Mouse (Mus musculus) heart, embryonic 14.5 days (tissue): ENCODE data around the gene Gpcpd1. TPM values are rescaled to one million over a fixed set of nuclear protein-coding genes. Genes with fewer than 3 reads are reported as not detected.

Experiments
- ATAC-seq: fragments of 200-750 bp; cut with Nextera tagmentation; 2 replicates; pipeline ENCODE4 v1.8.0; 2017; ENCODE audit warnings: low read depth, moderate TSS enrichment; ENCODE audit not compliant: insufficient number of reproducible peaks, insufficient read depth, low FRiP score
- H3K27ac ChIP-seq, 2 experiments: fragments of 200-500 bp in 1 of 2; fragments of 300-500 bp in 1 of 2; sonication (generic) in 1 of 2; replicated peaks in 1 of 2; 2 replicates each; pipeline ENCODE4 v1.5.1; 2012 to 2014; ENCODE audit warnings: low read depth in 2 of 2, low read length in 2 of 2, control low read depth in 1 of 2, mild to moderate bottlenecking in 1 of 2, mixed read lengths in 1 of 2; ENCODE audit not compliant: control insufficient read depth in 1 of 2, insufficient read depth in 1 of 2
- H3K27me3 ChIP-seq: fragments of 300-500 bp; sonication (generic); 2 replicates; pipeline ENCODE4 v1.6.1; 2014; ENCODE audit warnings: mild to moderate bottlenecking, low read length, control low read depth; ENCODE audit not compliant: control insufficient read depth, insufficient read depth
- H3K36me3 ChIP-seq: fragments of 300-500 bp; sonication (generic); 2 replicates; pipeline ENCODE4 v1.6.1; 2014; ENCODE audit warnings: mild to moderate bottlenecking, control low read depth, low read length, mixed read lengths; ENCODE audit not compliant: control insufficient read depth, insufficient read depth
- H3K4me1 ChIP-seq, 2 experiments: fragments of 200-500 bp in 1 of 2; fragments of 300-500 bp in 1 of 2; sonication (generic) in 1 of 2; 2 replicates each; pipeline ENCODE4 v1.6.1; 2012 to 2014; ENCODE audit warnings: low read length in 2 of 2, control low read depth in 1 of 2, mixed read lengths in 1 of 2; ENCODE audit not compliant: control insufficient read depth in 2 of 2, insufficient read depth in 2 of 2
- H3K4me2 ChIP-seq: fragments of 300-500 bp; sonication (generic); 2 replicates; pipeline ENCODE4 v1.6.1; 2014; ENCODE audit warnings: mild to moderate bottlenecking, low read length
- H3K4me3 ChIP-seq, 2 experiments: fragments of 200-500 bp in 1 of 2; fragments of 300-500 bp in 1 of 2; sonication (generic) in 1 of 2; 2 replicates each; pipeline ENCODE4 v1.5.1; 2012 to 2014; ENCODE audit warnings: low read length in 2 of 2, mild to moderate bottlenecking in 2 of 2, control low read depth in 1 of 2, low read depth in 1 of 2, moderate library complexity in 1 of 2; ENCODE audit not compliant: control insufficient read depth in 1 of 2, insufficient read depth in 1 of 2
- H3K9ac ChIP-seq: fragments of 300-500 bp; sonication (generic); 2 replicates; pipeline ENCODE4 v1.6.1; 2014; ENCODE audit warnings: mild to moderate bottlenecking, low read length
- H3K9me3 ChIP-seq: fragments of 300-500 bp; sonication (generic); 2 replicates; pipeline ENCODE4 v1.6.1; 2016; ENCODE audit warnings: low read length, control low read depth; ENCODE audit not compliant: control insufficient read depth
- WGBS: fragments of 180-500 bp; shearing (Covaris S2); extraction: QIAGEN DNeasy Blood & Tissue Kit; methylation state at CpG from one replicate; pipeline ENCODE4 v1.1.7; 2014; 5-methylcytosine and 5-hydroxymethylcytosine counted together
- polyA plus RNA-seq: library from polyadenylated mRNA; unstranded; fragments of >200 nt; fragmentation: Nextera tagmentation; extraction: Ambion mirVana; gene quantifications from 2 replicates; pipeline ENCODE4 v1.2.1, GENCODE M21; 2014

The Gpcpd1 gene
- polyA plus RNA-seq, 1 experiment from 2014 or later = 34.1 TPM

GRCm38 (mm10) chr2:132569686-132570085 lies 17.8 kb downstream of the Gpcpd1 start:
- peaks cover 68% of the 10 kb centered on the region for H3K36me3 ChIP-seq
- no peak for ATAC-seq
- 88% methylated on average over 6 of the region's 6 CpGs for WGBS
- no peak overlapping the region for H3K4me2 ChIP-seq
- no peaks in the 10 kb centered on the region for H3K9me3 ChIP-seq
- H3K27ac ChIP-seq = no peak overlapping the region
- H3K9ac ChIP-seq = no peak overlapping the region
- peaks cover 0 to 5% of the 10 kb centered on the region in 2 experiments; a peak in 1 of 4 replicates for H3K4me1 ChIP-seq
- H3K27me3 ChIP-seq = no peaks in the 10 kb centered on the region
- no peak overlapping the region for H3K4me3 ChIP-seq

DNA sequence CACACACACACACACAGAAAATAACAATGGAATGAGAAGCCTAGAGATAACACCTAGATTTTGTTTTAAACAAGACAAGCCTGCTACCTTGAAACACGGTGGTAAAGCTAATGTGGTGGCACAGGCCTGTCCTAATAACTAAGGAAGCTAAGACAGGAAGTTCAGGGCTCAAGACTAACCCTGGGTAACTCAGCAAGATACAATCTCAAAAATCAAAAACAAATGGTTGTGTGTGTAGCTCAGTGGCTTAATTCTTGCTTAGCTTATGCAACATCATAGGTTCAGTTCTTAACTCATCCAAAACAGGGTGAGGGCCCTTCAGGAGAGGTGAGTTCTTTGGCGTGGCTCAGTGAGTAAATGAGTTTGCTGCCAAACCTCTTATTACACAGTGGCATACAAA lies 20.1 kb downstream of the Gpcpd1 start:
- Histone ChIP-seq H3K27ac (no peak overlapping the region), H3K4me3 (no peak overlapping the region), H3K36me3 (peaks cover 89% of the 10 kb centered on the region), H3K9me3 (no peaks in the 10 kb centered on the region), H3K9ac (no peak overlapping the region), H3K4me1 (no peaks in the 10 kb centered on the region), H3K4me2 (no peak overlapping the region), H3K27me3 (no peaks in the 10 kb centered on the region)
- no peak for ATAC-seq
- WGBS = 89% methylated on average over 2 of the region's 2 CpGs

- WGBS = 95% methylated on average over 4 of the region's 4 CpGs
- H3K4me1 ChIP-seq = no peaks in the 10 kb centered on the region
- H3K27ac ChIP-seq = no peak overlapping the region
- no peak overlapping the region for H3K4me2 ChIP-seq
- ATAC-seq = no peak
- peaks cover 58% of the 10 kb centered on the region for H3K36me3 ChIP-seq
- no peaks in the 10 kb centered on the region for H3K27me3 ChIP-seq
- no peak overlapping the region for H3K9ac ChIP-seq
- no peaks in the 10 kb centered on the region for H3K9me3 ChIP-seq
- no peak overlapping the region for H3K4me3 ChIP-seq
Measured at GRCm38 (mm10) chr2:132561860-132562259, 25.7 kb downstream of the Gpcpd1 start.

DNA sequence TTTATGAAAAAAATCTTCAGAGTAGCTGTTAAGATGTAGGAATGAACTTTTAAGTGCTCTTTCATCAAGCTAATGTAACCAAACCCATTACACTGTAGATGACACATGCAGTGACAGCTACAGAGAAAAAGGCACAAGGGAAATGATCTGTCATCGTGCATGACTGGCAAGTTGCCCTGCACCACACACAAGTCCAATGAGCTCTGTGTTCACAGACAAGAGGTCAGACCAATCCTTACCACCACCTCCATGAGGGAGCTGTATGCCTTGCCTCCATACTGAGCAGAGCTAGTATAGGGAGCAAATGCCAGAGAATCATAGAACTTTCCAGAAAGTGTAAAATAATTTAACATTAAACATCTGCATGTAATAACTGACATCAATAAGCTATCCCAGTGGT lies 59.7 kb downstream of the Gpcpd1 start:
- WGBS = 62% methylated on average over 1 of the region's 1 CpGs
- Histone ChIP-seq H3K9me3 (no peaks in the 10 kb centered on the region), H3K4me1 (no peaks in the 10 kb centered on the region), H3K27ac (no peak overlapping the region), H3K4me2 (no peak overlapping the region), H3K4me3 (no peak overlapping the region), H3K27me3 (no peaks in the 10 kb centered on the region), H3K9ac (no peak overlapping the region), H3K36me3 (peaks cover 47% of the 10 kb centered on the region)
- no peak for ATAC-seq

- Histone ChIP-seq H3K9me3 (no peaks in the 10 kb centered on the region), H3K36me3 (peaks cover 39% of the 10 kb centered on the region), H3K27ac (no peak overlapping the region), H3K27me3 (no peaks in the 10 kb centered on the region), H3K4me1 (no peaks in the 10 kb centered on the region), H3K4me2 (no peak overlapping the region), H3K4me3 (no peak overlapping the region), H3K9ac (no peak overlapping the region)
- WGBS = 70% methylated on average over 10 of the region's 10 CpGs
- no peak for ATAC-seq
Measured at GRCm38 (mm10) chr2:132526894-132527532, 60.5 kb downstream of the Gpcpd1 start.

- no peak overlapping the region for H3K4me3 ChIP-seq
- ATAC-seq = no peak
- H3K4me1 ChIP-seq = no peaks in the 10 kb centered on the region
- peaks cover 31% of the 10 kb centered on the region for H3K36me3 ChIP-seq
- no peak overlapping the region for H3K9ac ChIP-seq
- no peaks in the 10 kb centered on the region for H3K9me3 ChIP-seq
- 53% methylated on average over 4 of the region's 4 CpGs for WGBS
- no peak overlapping the region for H3K27ac ChIP-seq
- no peaks in the 10 kb centered on the region for H3K27me3 ChIP-seq
- H3K4me2 ChIP-seq = no peak overlapping the region
Measured at GRCm38 (mm10) chr2:132526110-132526509, 61.4 kb downstream of the Gpcpd1 start.

DNA sequence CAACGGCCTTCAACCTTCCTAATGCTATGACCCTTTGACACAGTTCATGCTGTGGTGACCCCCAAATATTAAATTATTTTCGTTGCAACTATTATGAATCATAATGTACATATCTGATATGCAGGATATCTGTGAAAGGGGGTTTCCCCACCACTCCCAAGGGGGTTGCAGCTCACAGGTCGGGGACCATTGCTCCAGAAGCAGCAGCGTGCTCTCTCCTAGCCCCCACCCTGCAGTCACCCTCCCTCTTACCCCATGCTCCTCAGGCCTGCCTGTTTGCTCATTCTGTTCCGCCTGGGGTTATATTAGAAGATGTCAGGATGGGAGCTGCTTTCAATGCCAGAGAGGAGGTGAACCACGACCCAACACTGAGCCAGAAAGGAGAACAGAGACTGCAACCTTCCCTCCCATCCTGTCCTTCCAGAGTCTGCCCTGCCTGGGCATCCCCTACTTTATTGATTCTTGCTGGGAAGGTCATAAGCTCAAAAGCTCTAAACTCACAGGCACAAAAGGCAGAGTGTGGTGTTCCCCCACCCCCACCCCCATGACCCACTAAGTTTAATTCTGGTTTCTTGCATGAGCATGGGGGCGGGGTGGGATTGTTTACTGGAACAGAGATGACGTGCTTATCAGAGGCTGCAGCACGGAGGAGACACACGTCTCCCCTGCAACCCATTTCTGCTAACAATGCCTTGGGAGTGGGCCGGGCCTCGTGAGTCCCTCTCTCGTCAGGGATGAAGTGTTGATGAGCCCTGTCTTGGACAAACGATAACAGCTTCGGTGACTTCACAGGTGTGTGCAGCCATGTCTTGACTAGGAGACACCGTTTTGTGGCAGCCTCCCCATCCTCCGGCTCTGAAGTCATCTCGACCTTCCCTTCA lies 69.3 kb downstream of the Gpcpd1 start:
- Histone ChIP-seq H3K27me3 (no peaks in the 10 kb centered on the region), H3K9me3 (no peaks in the 10 kb centered on the region), H3K4me2 (no peak overlapping the region), H3K36me3 (no peaks in the 10 kb centered on the region), H3K27ac (no peak overlapping the region), H3K4me1 (peaks cover 0 to 3% of the 10 kb centered on the region in 2 experiments; a peak in 1 of 4 replicates), H3K9ac (no peak overlapping the region), H3K4me3 (no peak overlapping the region)
- no peak for ATAC-seq
- WGBS = 41% methylated on average over 18 of the region's 18 CpGs
